Mouse (Mus musculus): ENCODE data around the gene Sptbn1. TPM values are rescaled to one million over a fixed set of nuclear protein-coding genes. Genes with fewer than 3 reads are reported as not detected.

Gene Sptbn1
- polyA plus RNA-seq, 1 experiment from 2014 or later, result 129 TPM

DNA sequence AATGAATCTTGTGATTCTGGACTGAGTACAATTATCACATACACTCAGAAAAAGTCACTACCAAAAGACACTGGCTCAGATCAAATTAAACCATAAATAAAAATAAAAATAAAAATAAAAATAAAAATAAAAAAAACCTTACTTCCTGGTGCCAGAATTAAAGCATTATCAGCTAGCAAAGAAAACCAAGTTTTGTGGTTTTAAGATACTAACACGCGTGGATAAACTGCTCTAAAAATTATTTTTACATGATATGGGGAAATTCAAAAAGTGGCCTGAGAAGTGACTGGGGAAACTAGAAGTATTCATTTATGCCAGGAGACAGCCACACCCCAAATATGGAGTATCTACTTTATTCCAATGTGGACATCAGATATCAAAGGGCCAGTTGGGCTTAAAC, 89.8 kb downstream of the Sptbn1 start:
- no peaks in the 10 kb centered on the region for H3K9me3 ChIP-seq (ENCODE audit: control insufficient read depth, low read length)
- DNase-seq (ENCODE audit: low spot score), result no peak
- no peak overlapping the region for H3K9ac ChIP-seq (ENCODE audit: low read length)
- ATAC-seq (replicated peaks; ENCODE audit: low FRiP score, low TSS enrichment, low read depth), result no peak
- 98% methylated on average over 2 of the region's 2 CpGs for WGBS
- H3K4me1 ChIP-seq (replicated peaks; ENCODE audit: control insufficient read depth, insufficient read depth, low read length), result peaks cover 17% of the 10 kb centered on the region; the same call in 1 of the 2 replicates
- no peak overlapping the region for H3K4me2 ChIP-seq (ENCODE audit: low read length)
- no peaks in the 10 kb centered on the region for H3K36me3 ChIP-seq (ENCODE audit: control insufficient read depth, insufficient read depth, low read length)
- H3K27ac ChIP-seq (ENCODE audit: low read depth), result no peak overlapping the region
- no peak overlapping the region for H3K4me3 ChIP-seq (ENCODE audit: low read depth, low read length)
- no peaks in the 10 kb centered on the region for H3K27me3 ChIP-seq (replicated peaks; ENCODE audit: control insufficient read depth, insufficient read depth, low read length)

DNA sequence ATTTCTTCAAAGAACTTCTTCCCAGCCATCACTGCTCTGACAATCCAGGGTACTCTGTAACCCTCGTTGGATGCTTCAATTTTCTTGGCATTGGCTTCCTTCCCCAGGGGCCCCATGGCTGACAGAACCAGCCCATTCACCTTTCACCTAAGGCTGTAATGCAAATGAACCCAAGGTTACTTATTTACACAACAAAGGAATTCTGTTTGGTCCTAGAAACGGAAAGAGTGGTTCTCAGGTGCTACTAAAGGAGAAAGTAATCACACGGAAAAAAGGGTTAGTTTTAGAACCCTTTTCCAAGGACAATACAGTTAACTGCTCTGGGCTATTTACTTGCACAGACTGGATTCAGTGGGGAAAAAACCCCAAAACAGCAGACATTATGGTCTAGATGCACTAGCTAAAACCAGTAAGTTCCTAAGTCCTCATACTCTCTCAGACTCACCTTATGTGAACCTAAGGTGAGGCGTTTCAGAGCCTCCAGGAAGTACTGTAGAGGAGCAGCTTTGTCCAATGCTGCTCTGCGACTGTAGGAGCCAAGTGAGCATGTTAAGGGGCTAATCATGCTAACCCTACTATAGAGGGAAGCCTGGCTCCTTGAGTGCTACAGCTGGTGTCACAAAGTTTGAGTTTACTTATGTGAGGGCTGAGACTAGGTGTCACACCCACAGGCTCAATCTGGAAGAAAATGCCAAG, 90.7 kb downstream of the Sptbn1 start:
- ATAC-seq (replicated peaks; ENCODE audit: low FRiP score, low TSS enrichment, low read depth) (no peak), DNase-seq (ENCODE audit: low spot score) (no peak)
- Histone ChIP-seq H3K36me3 (ENCODE audit: control insufficient read depth, insufficient read depth, low read length) (no peaks in the 10 kb centered on the region), H3K9me3 (ENCODE audit: control insufficient read depth, low read length) (no peaks in the 10 kb centered on the region), H3K9ac (ENCODE audit: low read length) (no peak overlapping the region), H3K27ac (ENCODE audit: low read depth) (no peak overlapping the region), H3K4me1 (replicated peaks; ENCODE audit: control insufficient read depth, insufficient read depth, low read length) (peaks cover 12% of the 10 kb centered on the region; the same call in 1 of the 2 replicates), H3K27me3 (replicated peaks; ENCODE audit: control insufficient read depth, insufficient read depth, low read length) (no peaks in the 10 kb centered on the region), H3K4me3 (ENCODE audit: low read depth, low read length) (no peak overlapping the region), H3K4me2 (ENCODE audit: low read length) (no peak overlapping the region)
- WGBS, result 37% methylated on average over 5 of the region's 5 CpGs

DNA sequence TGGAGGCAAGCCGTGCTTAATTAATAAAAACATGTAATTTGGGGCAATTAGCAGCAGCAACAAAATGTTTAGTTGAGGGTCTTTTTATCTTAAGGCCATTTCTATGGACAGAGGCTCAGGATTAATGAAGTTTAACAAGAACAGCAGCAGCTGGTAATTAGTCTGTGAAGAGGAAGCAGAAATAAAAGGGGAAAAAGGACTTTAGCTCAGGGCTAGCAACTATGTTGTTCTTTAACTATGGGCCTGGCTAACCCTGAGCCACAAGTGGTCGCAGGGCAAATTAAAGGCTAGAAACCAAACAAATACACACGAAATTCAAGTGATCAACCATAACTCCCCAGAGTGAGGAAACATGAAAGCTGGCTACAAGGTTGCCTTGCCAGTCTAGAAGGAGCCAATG, 91.9 kb downstream of the Sptbn1 start:
- no peak overlapping the region for H3K4me3 ChIP-seq (ENCODE audit: low read depth, low read length)
- peaks cover 12% of the 10 kb centered on the region; the same call in 1 of the 2 replicates for H3K4me1 ChIP-seq (replicated peaks; ENCODE audit: control insufficient read depth, insufficient read depth, low read length)
- no peak for ATAC-seq (replicated peaks; ENCODE audit: low FRiP score, low TSS enrichment, low read depth)
- H3K27ac ChIP-seq (ENCODE audit: low read depth), result no peak overlapping the region
- no peaks in the 10 kb centered on the region for H3K27me3 ChIP-seq (replicated peaks; ENCODE audit: control insufficient read depth, insufficient read depth, low read length)
- no peaks in the 10 kb centered on the region for H3K9me3 ChIP-seq (ENCODE audit: control insufficient read depth, low read length)
- no peak overlapping the region for H3K4me2 ChIP-seq (ENCODE audit: low read length)
- WGBS, result 76% methylated on average over 3 of the region's 3 CpGs
- H3K36me3 ChIP-seq (ENCODE audit: control insufficient read depth, insufficient read depth, low read length), result no peaks in the 10 kb centered on the region
- no peak overlapping the region for H3K9ac ChIP-seq (ENCODE audit: low read length)
- DNase-seq (ENCODE audit: low spot score), result no peak

DNA sequence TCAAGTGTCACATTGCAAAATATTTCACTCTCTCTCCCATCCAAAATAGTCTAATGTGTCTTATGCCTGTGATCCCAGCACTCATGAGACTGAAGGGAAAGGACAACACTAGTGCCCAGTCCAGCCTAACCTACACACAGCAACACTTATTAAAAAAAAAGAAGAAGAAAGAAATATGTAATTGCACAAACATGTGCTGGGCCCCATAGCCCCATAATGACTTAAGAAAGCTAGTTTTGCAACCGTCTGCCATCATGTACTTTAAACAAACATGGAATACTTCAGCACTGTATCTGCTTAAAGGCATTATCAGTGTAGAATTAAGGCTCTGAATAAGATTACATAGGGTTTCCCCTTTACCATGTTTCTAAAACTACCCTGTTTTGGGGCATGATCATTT, 92.4 kb downstream of the Sptbn1 start:
- ATAC-seq (replicated peaks; ENCODE audit: low FRiP score, low TSS enrichment, low read depth) (no peak), DNase-seq (ENCODE audit: low spot score) (no peak)
- WGBS, result 59% methylated on average over 1 of the region's 1 CpGs
- no peak overlapping the region for H3K4me2 ChIP-seq (ENCODE audit: low read length)
- H3K9me3 ChIP-seq (ENCODE audit: control insufficient read depth, low read length), result no peaks in the 10 kb centered on the region
- no peak overlapping the region for H3K4me3 ChIP-seq (ENCODE audit: low read depth, low read length)
- H3K27ac ChIP-seq (ENCODE audit: low read depth), result no peak overlapping the region
- no peak overlapping the region for H3K9ac ChIP-seq (ENCODE audit: low read length)
- no peaks in the 10 kb centered on the region for H3K27me3 ChIP-seq (replicated peaks; ENCODE audit: control insufficient read depth, insufficient read depth, low read length)
- peaks cover 12% of the 10 kb centered on the region; the same call in 1 of the 2 replicates for H3K4me1 ChIP-seq (replicated peaks; ENCODE audit: control insufficient read depth, insufficient read depth, low read length)
- no peaks in the 10 kb centered on the region for H3K36me3 ChIP-seq (ENCODE audit: control insufficient read depth, insufficient read depth, low read length)

DNA sequence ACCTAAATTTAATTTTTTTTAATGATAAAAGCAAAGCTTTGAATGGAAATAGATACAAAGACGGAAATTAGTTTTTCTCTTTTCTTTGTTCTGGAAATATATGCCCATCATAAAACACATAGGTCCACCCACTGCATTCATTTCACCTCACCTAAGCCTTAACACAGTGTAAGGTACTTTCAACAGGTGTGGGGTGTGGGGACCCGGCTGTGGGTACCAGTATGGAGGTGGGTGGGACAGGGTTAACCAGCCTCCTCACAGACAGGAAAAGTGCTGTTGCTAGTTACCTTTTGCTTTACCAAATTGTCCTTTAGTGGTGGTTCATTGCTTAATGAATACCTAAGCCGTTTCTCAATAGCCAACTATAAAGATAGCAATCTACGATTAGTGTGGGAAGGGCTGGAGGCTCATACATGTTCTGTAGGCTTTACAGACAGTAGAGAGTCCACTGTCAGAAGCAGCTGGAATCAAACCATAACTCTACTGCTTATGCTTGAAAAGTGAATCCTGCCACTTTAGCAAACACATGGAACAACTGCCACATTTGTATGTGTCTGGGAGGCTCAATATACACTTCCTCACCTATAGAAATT, 96.3 kb downstream of the Sptbn1 start:
- no peak overlapping the region for H3K27ac ChIP-seq (ENCODE audit: low read depth)

DNA sequence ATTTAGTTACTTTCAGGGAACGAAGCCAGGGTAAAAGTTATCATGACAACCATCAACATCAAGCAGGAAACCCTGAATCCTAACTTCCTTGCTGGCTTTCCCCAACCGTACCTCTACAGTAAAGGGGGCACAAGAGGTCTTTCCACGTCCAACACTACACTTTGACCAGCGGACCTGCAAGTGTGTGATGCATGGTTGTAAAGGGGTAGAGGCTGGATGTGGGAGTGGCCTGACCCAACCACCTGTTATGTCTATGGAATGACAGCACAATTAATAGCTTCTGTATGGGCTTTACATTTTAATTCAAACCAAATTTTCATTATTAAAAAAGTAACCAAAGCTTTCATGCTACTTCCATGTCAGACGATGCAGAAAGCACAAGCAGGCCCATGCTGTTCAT, 96.8 kb downstream of the Sptbn1 start:
- Histone ChIP-seq H3K4me3 (ENCODE audit: low read depth, low read length) (no peak overlapping the region), H3K4me1 (replicated peaks; ENCODE audit: control insufficient read depth, insufficient read depth, low read length) (peaks cover 12% of the 10 kb centered on the region; the same call in 1 of the 2 replicates), H3K27me3 (replicated peaks; ENCODE audit: control insufficient read depth, insufficient read depth, low read length) (no peaks in the 10 kb centered on the region), H3K9me3 (ENCODE audit: control insufficient read depth, low read length) (no peaks in the 10 kb centered on the region), H3K36me3 (ENCODE audit: control insufficient read depth, insufficient read depth, low read length) (no peaks in the 10 kb centered on the region), H3K9ac (ENCODE audit: low read length) (no peak overlapping the region), H3K4me2 (ENCODE audit: low read length) (no peak overlapping the region), H3K27ac (ENCODE audit: low read depth) (no peak overlapping the region)
- no peak for ATAC-seq (replicated peaks; ENCODE audit: low FRiP score, low TSS enrichment, low read depth)
- no peak for DNase-seq (ENCODE audit: low spot score)
- WGBS, result 82% methylated on average over 5 of the region's 5 CpGs

More for the DNA sequence above, 96.3 kb downstream of the Sptbn1 start:
- ATAC-seq (replicated peaks; ENCODE audit: low FRiP score, low TSS enrichment, low read depth) (no peak), DNase-seq (ENCODE audit: low spot score) (no peak)
- Histone ChIP-seq H3K36me3 (ENCODE audit: control insufficient read depth, insufficient read depth, low read length) (no peaks in the 10 kb centered on the region), H3K9me3 (ENCODE audit: control insufficient read depth, low read length) (no peaks in the 10 kb centered on the region), H3K4me3 (ENCODE audit: low read depth, low read length) (no peak overlapping the region), H3K9ac (ENCODE audit: low read length) (no peak overlapping the region), H3K4me2 (ENCODE audit: low read length) (no peak overlapping the region), H3K4me1 (replicated peaks; ENCODE audit: control insufficient read depth, insufficient read depth, low read length) (0 out of 2 replicates have a peak, but pooled peaks cover 12% of the 10 kb centered on the region), H3K27me3 (replicated peaks; ENCODE audit: control insufficient read depth, insufficient read depth, low read length) (no peaks in the 10 kb centered on the region)
- WGBS, result 76% methylated on average over 4 of the region's 4 CpGs

DNA sequence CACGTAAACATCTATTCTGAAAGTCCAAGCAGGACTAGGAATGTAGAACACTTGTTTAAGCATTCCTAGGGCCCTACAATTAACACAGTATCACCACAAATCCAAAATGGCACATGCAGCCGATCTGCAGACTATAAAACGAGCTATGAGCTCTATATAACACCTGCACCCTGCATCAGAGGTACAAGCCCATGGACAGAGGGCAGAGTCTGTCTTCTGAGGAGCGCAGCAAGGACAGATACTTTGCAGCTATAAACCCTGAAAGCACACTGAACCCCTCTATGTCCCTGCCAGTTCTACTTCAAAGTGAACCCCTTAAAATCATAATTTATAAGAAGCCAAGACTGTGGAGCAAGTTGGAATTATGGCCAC, 101.4 kb downstream of the Sptbn1 start:
- Histone ChIP-seq H3K36me3 (ENCODE audit: control insufficient read depth, insufficient read depth, low read length) (no peaks in the 10 kb centered on the region), H3K9me3 (ENCODE audit: control insufficient read depth, low read length) (no peaks in the 10 kb centered on the region), H3K4me1 (replicated peaks; ENCODE audit: control insufficient read depth, insufficient read depth, low read length) (peaks cover 18% of the 10 kb centered on the region), H3K27me3 (replicated peaks; ENCODE audit: control insufficient read depth, insufficient read depth, low read length) (no peaks in the 10 kb centered on the region), H3K9ac (ENCODE audit: low read length) (no peak overlapping the region), H3K4me3 (ENCODE audit: low read depth, low read length) (no peak overlapping the region), H3K4me2 (ENCODE audit: low read length) (no peak overlapping the region), H3K27ac (ENCODE audit: low read depth) (no peak overlapping the region)
- ATAC-seq (replicated peaks; ENCODE audit: low FRiP score, low TSS enrichment, low read depth) (no peak), DNase-seq (ENCODE audit: low spot score) (no peak)
- 69% methylated on average over 4 of the region's 4 CpGs for WGBS

DNA sequence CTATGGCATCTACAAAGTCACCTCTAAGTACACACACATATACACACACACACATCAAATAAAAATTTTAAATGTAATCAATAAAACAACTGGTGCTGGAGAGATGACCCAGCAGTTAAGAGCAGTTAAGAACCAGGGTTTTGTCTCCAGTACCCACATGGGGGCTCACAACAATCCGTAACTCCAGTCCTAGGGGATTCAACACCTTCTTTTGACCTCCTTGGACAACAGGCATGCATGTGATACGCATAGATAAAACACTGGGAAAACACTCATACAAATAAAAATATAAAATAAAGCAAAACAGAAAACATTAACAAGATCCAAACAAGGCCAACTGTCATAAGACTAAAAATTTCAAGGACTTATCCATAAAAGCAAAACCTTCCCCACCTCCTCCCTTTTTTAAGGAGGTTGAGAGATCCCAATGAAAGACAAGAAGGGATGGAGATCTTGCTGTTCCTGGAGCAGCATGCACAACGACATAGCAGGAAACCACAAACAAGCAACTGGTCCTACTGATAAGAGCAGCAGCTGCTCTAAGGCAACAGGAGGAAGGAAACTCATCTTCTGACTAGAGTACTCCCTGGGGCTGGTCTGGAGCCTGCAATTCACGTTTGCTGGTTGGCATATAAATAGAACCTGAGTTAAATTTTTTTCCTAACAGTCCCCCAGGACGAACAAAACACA, 102.0 kb downstream of the Sptbn1 start:
- Histone ChIP-seq H3K4me2 (ENCODE audit: low read length) (no peak overlapping the region), H3K4me3 (ENCODE audit: low read depth, low read length) (no peak overlapping the region), H3K9ac (ENCODE audit: low read length) (no peak overlapping the region), H3K9me3 (ENCODE audit: control insufficient read depth, low read length) (no peaks in the 10 kb centered on the region), H3K4me1 (replicated peaks; ENCODE audit: control insufficient read depth, insufficient read depth, low read length) (peaks cover 23% of the 10 kb centered on the region), H3K27ac (ENCODE audit: low read depth) (no peak overlapping the region), H3K27me3 (replicated peaks; ENCODE audit: control insufficient read depth, insufficient read depth, low read length) (no peaks in the 10 kb centered on the region), H3K36me3 (ENCODE audit: control insufficient read depth, insufficient read depth, low read length) (no peaks in the 10 kb centered on the region)
- 50% methylated on average over 5 of the region's 5 CpGs for WGBS
- DNase-seq (ENCODE audit: low spot score), result no peak
- no peak for ATAC-seq (replicated peaks; ENCODE audit: low FRiP score, low TSS enrichment, low read depth)

Measured in intestine, embryonic 14.5 days (tissue).